Mouse (Mus musculus) liver, adult 2 months (tissue): ENCODE measurements around the gene Trim7. TPM values are rescaled to one million over a fixed set of nuclear protein-coding genes. Genes with fewer than 3 reads are reported as not detected.
A peak's percentile ranks its signal among the peaks of the same experiment; 100 is the strongest.
"Not testable (repeated sequence)": the region's sequence is repeated elsewhere in the genome, so short reads cannot be mapped to it uniquely, and the experiment has no call there.

Source experiments
- DNase-seq: peaks from one replicate; pipeline ENCODE4 v3.0.0-alpha.2; 2011; ENCODE audit warnings: low read depth, low spot score; ENCODE audit errors: extremely low read depth
- H3K27ac ChIP-seq: fragments of 200-500 bp; replicated peaks from 2 replicates; pipeline ENCODE4 v1.5.1; 2012; ENCODE audit warnings: low read depth, mild to moderate bottlenecking, control low read depth, inconsistent platforms, low read length; ENCODE audit not compliant: insufficient read depth
- H3K27me3 ChIP-seq: fragments of 200-500 bp; 2 replicates; pipeline ENCODE4 v1.6.1; 2012; ENCODE audit warnings: mild to moderate bottlenecking, moderate library complexity, low read length, inconsistent platforms; ENCODE audit not compliant: control insufficient read depth, insufficient read depth
- H3K36me3 ChIP-seq: fragments of 200-500 bp; 2 replicates; pipeline ENCODE4 v1.6.1; 2012; ENCODE audit warnings: low read length, inconsistent platforms; ENCODE audit not compliant: control insufficient read depth, insufficient read depth
- H3K4me1 ChIP-seq: fragments of 200-500 bp; 2 replicates; pipeline ENCODE4 v1.6.1; 2011; ENCODE audit warnings: low read length; ENCODE audit not compliant: control insufficient read depth, insufficient read depth
- H3K4me3 ChIP-seq: fragments of 200-500 bp; 2 replicates; pipeline ENCODE4 v1.5.1; 2011; ENCODE audit warnings: low read depth, mild to moderate bottlenecking, control low read depth, low read length, moderate library complexity; ENCODE audit not compliant: insufficient read depth
- H3K79me2 ChIP-seq: fragments of 200-500 bp; 2 replicates; pipeline ENCODE4 v1.6.1; 2012; ENCODE audit warnings: inconsistent platforms, mild to moderate bottlenecking, low read length, moderate library complexity; ENCODE audit not compliant: control insufficient read depth, insufficient read depth
- H3K9ac ChIP-seq: fragments of 200-500 bp; 2 replicates; pipeline ENCODE4 v1.6.1; 2012; ENCODE audit warnings: low read depth, mild to moderate bottlenecking, control low read depth, inconsistent platforms, low read length
- CTCF ChIP-seq: fragments of 200-500 bp; IDR thresholded peaks from 2 replicates; pipeline ENCODE4 v1.5.1; 2011; ENCODE audit warnings: low read depth, low read length, control low read depth
- POLR2A ChIP-seq: fragments of 200-500 bp; IDR thresholded peaks from 2 replicates; pipeline ENCODE4 v1.6.1; 2011; ENCODE audit warnings: low read length, control low read depth; ENCODE audit not compliant: insufficient read depth; ENCODE audit errors: extremely low read depth
- WGBS: fragments of 180-500 bp; shearing (Covaris S2); methylation state at CpG from one replicate; pipeline ENCODE4 v1.1.7; 2018; 5-methylcytosine and 5-hydroxymethylcytosine counted together
- polyA plus RNA-seq: library from polyadenylated mRNA; depleted of rRNA; stranded (reverse); fragments of >200 nt; gene quantifications from 2 replicates; pipeline ENCODE4 v1.2.3, GENCODE M21; 2012; rRNA removed
- total RNA-seq: library from RNA; depleted of rRNA; stranded (reverse); fragments of >200 nt; gene quantifications from 2 replicates; pipeline ENCODE4 v1.2.3, GENCODE M21; 2014; rRNA removed

Trim7 gene
- total and polyA plus RNA-seq, 2 experiments: 11.2 to 16.3 TPM

GRCm38 (mm10) chr11:48898812-48899431 lies 73.0 kb downstream of the Trim7 start:
- no peak for TF ChIP-seq CTCF
- no peak for TF ChIP-seq POLR2A

DNA sequence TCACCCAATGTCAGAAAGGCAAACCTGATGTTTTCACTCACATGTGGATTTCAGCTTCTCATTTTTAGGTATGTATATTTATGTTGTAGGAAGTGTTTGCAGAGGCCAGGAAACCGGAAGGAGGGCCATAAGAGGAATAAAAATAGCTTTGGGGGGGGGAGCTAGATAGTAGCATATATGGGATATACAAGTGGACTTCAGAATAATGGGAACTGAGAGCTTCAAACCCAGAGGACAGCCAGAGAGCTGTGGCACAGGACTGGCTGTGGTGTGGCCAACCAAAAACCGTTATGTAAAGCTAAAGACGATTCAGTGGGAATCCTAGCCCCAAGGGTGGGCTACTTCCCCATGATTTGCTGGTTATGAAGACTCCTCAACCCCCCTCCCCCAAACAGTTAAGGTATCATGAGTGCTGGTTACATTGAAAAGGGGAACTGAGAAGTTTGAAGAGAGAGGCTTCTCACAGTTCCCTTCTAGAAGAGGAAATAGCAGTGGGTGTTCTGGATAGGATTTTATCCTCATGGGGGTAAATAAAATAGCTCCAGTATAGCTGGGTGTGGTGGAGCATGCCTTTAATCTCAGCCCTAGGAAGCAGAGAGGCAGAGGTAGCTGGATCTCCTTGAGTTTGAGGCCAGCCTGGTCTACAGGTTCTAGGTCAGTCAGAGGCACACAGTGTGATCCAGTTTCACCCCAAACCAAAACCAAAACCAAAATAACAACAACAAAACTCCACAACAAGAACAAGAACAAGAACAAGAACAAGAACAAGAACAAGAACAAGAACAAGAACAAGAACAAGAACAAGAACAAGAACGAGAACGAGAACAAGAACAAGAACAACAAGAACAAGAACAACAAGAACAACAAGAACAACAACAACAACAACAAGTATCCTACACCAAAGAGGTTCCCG lies 75.0 kb downstream of the Trim7 start:
- peaks cover 12% of the 10 kb centered on the region for H3K4me1 ChIP-seq
- not testable (repeated sequence) for H3K36me3 ChIP-seq, H3K27me3 ChIP-seq, H3K9ac ChIP-seq, H3K79me2 ChIP-seq, H3K4me3 ChIP-seq
- 0 out of 2 replicates have a peak overlapping the region, but pooled peaks have one; percentile 59 for H3K27ac ChIP-seq
- WGBS: 82% methylated on average over 6 of the region's 6 CpGs
- peak; percentile 11 for DNase-seq

More at GRCm38 (mm10) chr11:48898812-48899431, 73.0 kb downstream of the Trim7 start:
- peak; percentile 51 for DNase-seq
- Histone ChIP-seq H3K4me3 (no peak overlapping the region), H3K4me1 (peaks cover 12% of the 10 kb centered on the region), H3K27me3 (no peaks in the 10 kb centered on the region), H3K27ac (no peak overlapping the region), H3K79me2 (no peaks in the 10 kb centered on the region), H3K9ac (no peak overlapping the region), H3K36me3 (no peaks in the 10 kb centered on the region)
- WGBS: 34% methylated on average over 2 of the region's 2 CpGs

DNA sequence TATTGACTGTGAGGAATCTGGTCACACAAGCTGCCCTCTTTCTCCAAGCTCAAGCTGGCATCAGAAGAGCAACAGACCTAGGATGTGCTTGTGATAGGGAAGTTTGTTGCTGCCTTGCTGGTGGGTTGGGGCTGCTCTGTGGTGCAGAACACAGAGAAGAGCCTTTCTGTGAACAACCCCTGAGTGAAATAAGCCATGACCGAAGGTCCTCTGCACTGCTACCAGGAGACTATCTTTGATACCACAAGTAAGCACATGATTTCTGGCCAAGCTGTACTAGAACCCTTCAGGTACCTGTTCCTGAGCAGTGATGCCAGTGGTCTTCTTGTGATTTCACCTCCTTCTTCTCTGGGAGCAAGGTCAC lies 75.6 kb downstream of the Trim7 start:
- peak overlapping the region; percentile 59; the same call in 1 of the 2 replicates for H3K27ac ChIP-seq
- 89% methylated on average over 1 of the region's 1 CpGs for WGBS
- peak overlapping the region; percentile 22 for H3K4me3 ChIP-seq
- H3K79me2 ChIP-seq, H3K27me3 ChIP-seq, H3K36me3 ChIP-seq, H3K9ac ChIP-seq, DNase-seq: not testable (repeated sequence)
- peaks cover 12% of the 10 kb centered on the region for H3K4me1 ChIP-seq

Other genes with a start within 250 kb of the Trim7 start
- 507 and 645 TPM in 2 replicates for gene Rack1, start 25.8 kb upstream of the Trim7 start, total RNA-seq
- 645 and 687 TPM in 2 replicates for gene Rack1, start 25.8 kb upstream of the Trim7 start, polyA plus RNA-seq
- gene Trim41, start 8.8 kb upstream of the Trim7 start, total RNA-seq: 11.4 and 13.2 TPM in 2 replicates
- 13.7 and 18.2 TPM in 2 replicates for gene Trim41, start 8.8 kb upstream of the Trim7 start, polyA plus RNA-seq
- 1.5 and 2.0 TPM in 2 replicates for gene Gm12184, start 515 bp downstream of the Trim7 start, total RNA-seq
- 5.5 and 5.8 TPM in 2 replicates for gene Gm12184, start 515 bp downstream of the Trim7 start, polyA plus RNA-seq
- 43.0 and 48.4 TPM in 2 replicates for gene Irgm1, start 45.5 kb downstream of the Trim7 start, total RNA-seq
- gene Irgm1, start 45.5 kb downstream of the Trim7 start, polyA plus RNA-seq: 29.9 and 33.3 TPM in 2 replicates
- 1.3 and 1.9 TPM in 2 replicates for gene Gm5431, start 76.1 kb downstream of the Trim7 start, total RNA-seq
- 0.10 and 0.12 TPM in 2 replicates for gene Gm5431, start 76.1 kb downstream of the Trim7 start, polyA plus RNA-seq
- 2.3 and 4.0 TPM in 2 replicates for gene Psme2b, start 120.0 kb downstream of the Trim7 start, total RNA-seq
- 2.5 and 3.0 TPM in 2 replicates for gene Psme2b, start 120.0 kb downstream of the Trim7 start, polyA plus RNA-seq
- 0.20 and 0.28 TPM in 2 replicates for gene Olfr56, start 152.7 kb downstream of the Trim7 start, total RNA-seq
- gene Olfr56, start 152.7 kb downstream of the Trim7 start, polyA plus RNA-seq: 0.05 TPM in 1 of 2 replicates, not detected in the other
- 4.1 and 5.1 TPM in 2 replicates for gene 9930111J21Rik1, start 153.3 kb downstream of the Trim7 start, total RNA-seq
- 0.44 and 0.48 TPM in 2 replicates for gene 9930111J21Rik1, start 153.3 kb downstream of the Trim7 start, polyA plus RNA-seq
- 0.13 and 0.18 TPM in 2 replicates for gene Gm12185, start 166.1 kb downstream of the Trim7 start, total RNA-seq
- 0.02 TPM in 1 of 2 replicates, not detected in the other for gene Gm12185, start 166.1 kb downstream of the Trim7 start, polyA plus RNA-seq
- 9.8 and 11.1 TPM in 2 replicates for gene Tgtp1, start 168.0 kb downstream of the Trim7 start, total RNA-seq
- 1.4 and 2.8 TPM in 2 replicates for gene Tgtp1, start 168.0 kb downstream of the Trim7 start, polyA plus RNA-seq
- gene 9930111J21Rik2, start 225.1 kb downstream of the Trim7 start, total RNA-seq: 2.8 and 4.0 TPM in 2 replicates
- 0.30 and 0.44 TPM in 2 replicates for gene 9930111J21Rik2, start 225.1 kb downstream of the Trim7 start, polyA plus RNA-seq
- gene Tgtp2, start 238.1 kb downstream of the Trim7 start, total RNA-seq: 5.7 and 6.9 TPM in 2 replicates
- 1.1 and 1.3 TPM in 2 replicates for gene Tgtp2, start 238.1 kb downstream of the Trim7 start, polyA plus RNA-seq